Mouse (Mus musculus): ENCODE measurements around the gene Gabbr2.

Gabbr2 gene

GRCm38 (mm10) chr4:46710018-46710417 is 281.7 kb downstream of the Gabbr2 start:
- DNase-seq (ENCODE audit: low spot score): no peak

- DNase-seq (ENCODE audit: low spot score): no peak
These were observed 282.2 kb downstream of the Gabbr2 start for GRCm38 (mm10) chr4:46709492-46709891.

DNA sequence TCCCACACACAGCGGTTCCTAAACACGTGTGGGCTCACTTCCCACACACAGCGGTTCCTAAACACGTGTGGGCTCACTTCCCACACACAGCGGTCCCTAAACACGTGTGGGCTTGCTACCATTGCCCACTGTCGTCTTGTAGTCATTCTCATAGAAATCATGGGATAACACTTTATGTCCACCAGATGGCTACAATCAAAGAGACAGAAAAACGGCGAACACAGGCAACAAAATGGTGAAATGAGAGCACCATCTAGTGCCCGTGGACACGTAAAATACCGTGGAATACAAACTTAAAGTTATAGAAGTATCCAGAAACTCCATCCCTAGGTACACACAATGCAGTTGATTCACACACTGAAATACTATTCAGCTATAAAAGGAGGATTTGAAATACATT is 285.9 kb downstream of the Gabbr2 start:
- no peak for DNase-seq (ENCODE audit: low spot score)

DNA sequence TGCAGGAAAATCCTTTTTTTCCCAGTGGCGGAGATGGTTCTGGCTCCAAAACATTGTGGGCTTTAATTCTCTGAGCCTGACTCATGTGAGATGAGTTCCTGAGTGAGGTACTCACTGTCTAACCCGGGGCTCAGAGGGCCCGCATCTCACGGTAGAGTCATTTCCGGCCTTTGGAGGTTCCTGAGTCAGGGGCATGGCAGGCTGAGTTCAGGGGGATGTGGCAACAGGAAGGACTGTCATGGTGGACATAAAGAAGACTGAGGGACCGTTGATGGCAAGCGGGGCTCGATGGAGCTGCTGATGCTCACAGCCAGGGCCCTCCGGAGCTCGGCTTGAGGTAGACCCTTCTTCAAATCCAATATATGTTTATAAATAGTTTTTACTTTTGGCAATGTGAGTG is 288.5 kb downstream of the Gabbr2 start:
- no peak for DNase-seq (ENCODE audit: low spot score)

- no peak for DNase-seq (ENCODE audit: low spot score)
These were observed 291.4 kb downstream of the Gabbr2 start for GRCm38 (mm10) chr4:46700223-46700651.

DNA sequence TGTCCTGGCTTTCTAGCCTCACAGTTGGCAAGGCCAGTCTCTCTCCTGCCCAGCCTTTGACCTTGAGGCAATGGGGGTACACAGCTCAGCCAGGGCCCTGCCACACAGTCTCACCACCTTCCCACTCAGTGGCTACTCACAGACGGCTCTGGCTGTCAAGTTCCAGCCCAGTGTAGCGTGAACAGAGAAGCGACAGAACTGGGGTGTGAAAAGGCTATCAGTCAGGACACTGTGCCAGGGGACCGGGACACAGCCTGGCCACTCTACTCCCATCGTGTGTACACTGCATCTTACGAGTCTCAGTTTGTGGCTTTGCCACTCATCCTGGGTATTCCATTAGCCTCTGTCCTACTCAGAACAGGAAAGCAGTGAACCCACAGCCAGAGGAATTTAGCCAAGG is 295.2 kb downstream of the Gabbr2 start:
- DNase-seq (ENCODE audit: low spot score): no peak

GRCm38 (mm10) chr4:46690565-46690964 is 301.1 kb downstream of the Gabbr2 start:
- DNase-seq (ENCODE audit: low spot score): no peak

- DNase-seq (ENCODE audit: low spot score): no peak
These were observed 301.7 kb downstream of the Gabbr2 start for GRCm38 (mm10) chr4:46690023-46690420.

GRCm38 (mm10) chr4:46689397-46690022 is 302.2 kb downstream of the Gabbr2 start:
- DNase-seq (ENCODE audit: low spot score): peak; percentile 68

DNA sequence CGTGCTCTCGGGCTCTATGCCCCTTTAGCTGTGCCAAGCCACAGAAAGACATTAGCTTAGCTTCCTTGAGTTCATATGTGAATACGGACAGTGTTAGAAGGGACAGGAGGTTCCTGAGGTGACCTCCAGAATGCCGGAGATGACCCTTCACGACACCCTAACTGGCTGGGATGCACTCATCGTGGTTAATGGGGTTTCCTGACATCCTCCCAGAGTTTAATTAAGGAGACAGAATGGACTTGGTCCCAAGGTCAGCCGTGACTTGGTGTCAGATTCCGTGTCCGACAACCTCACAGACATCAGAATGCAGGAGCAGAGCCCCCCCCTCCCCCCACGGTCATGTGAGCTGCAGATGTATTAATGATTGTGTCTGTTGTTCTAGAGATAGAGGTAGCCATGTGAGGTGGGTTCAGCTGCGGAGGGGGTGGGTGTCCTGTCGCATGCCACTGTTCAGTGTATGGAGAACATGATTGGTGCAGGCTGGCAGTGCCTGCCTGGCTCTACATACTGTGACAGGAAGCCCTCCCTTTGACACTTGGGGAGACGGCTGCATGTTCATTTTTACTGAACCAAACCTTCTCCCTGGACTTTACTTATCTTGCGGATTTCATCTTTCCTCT is 303.4 kb downstream of the Gabbr2 start:
- DNase-seq (ENCODE audit: low spot score): no peak

- peak; percentile 61 for DNase-seq (ENCODE audit: low spot score)
These were observed 307.5 kb downstream of the Gabbr2 start for GRCm38 (mm10) chr4:46684160-46684559.

DNA sequence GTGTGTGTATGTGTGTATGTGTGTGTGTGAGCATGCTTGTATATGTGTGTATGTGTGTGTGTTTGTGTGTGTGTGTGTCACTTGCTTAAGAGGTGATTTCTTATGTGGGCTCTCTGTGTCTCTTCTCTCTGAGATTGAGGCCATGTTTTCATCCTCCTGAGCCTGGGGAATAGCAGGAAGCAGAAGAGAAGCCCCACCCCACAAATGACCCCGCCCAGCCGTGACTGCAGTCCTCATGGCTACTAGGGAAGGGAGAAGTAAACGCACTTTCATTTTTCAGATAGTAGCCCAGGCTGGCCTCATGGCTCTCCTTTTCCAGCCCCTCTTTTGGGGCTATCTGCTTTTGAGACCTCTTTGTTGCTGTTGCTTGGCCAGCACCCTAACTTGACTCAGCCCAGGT is 315.0 kb downstream of the Gabbr2 start:
- DNase-seq (ENCODE audit: low spot score): no peak

- DNase-seq (ENCODE audit: low spot score): no peak
These were observed 315.7 kb downstream of the Gabbr2 start for GRCm38 (mm10) chr4:46675992-46676391.

GRCm38 (mm10) chr4:46675272-46675785 is 316.3 kb downstream of the Gabbr2 start:
- DNase-seq (ENCODE audit: low spot score): no peak

- no peak for DNase-seq (ENCODE audit: low spot score)
These were observed 323.1 kb downstream of the Gabbr2 start for GRCm38 (mm10) chr4:46668620-46669019.

DNA sequence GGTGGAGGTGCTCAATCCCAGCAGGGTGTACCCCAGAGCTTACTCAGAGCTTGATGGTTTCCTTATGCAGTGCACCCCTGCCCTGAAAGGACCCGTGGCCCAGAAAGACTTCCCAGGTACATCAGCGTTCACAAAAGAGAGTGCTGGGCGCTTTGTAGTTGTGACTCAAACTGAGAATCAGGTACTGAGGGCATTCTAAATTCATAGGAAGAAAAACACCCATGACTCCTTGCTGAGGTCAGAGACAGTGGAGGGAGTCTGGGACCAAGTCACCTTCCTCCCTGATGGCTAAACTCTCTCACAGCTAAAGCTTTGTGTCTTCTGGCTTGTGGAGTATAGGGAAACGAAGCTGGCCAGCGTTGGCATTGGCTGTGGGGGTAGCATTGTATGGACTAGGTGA is 325.3 kb downstream of the Gabbr2 start:
- no peak for DNase-seq (ENCODE audit: low spot score)

GRCm38 (mm10) chr4:46665371-46665774 is 326.3 kb downstream of the Gabbr2 start:
- no peak for DNase-seq (ENCODE audit: low spot score)

DNA sequence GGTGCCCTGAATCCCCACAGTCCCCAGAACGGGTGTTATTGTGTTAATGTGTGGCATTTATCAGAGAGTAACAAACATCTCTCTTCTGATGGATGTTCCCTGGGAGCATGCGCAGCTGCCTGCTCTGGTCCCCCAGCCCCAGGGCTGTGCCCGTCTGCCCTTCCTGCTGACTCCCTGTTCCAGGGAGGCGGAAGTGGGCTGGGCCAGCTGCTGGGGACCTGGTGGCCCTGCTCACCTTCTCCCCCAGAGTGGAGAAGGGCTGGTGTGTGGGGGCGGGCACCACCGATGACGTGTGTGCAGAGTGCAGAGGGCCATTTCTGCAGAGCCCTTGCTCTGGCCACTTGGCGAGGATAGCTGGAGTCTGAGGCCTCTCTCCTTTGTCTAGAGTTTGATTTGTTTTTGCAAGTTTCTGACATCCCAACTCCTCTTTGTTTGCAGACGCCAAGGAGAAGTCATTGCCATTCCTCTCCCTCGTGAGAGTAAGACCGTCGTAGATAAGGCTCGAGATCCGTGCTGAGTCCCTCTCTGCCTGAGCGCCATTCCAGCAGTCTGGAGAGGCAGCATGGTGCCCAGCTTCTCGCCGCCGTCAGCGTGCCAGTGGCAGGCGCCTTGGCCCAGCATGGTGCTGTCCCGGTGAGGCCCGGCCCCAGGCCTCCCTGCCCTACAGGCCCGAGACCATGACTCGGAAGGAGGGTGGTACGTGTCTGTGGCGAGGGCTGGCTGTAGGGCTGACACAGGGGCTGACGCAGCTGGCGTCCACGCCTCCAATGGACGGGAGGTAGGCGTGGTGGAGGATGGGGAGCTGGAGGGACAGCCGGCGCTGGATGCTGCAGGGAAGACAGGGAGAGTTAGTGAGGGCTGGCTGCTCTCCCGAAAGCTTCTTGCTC is 327.3 kb downstream of the Gabbr2 start:
- no peak for DNase-seq (ENCODE audit: low spot score)

DNA sequence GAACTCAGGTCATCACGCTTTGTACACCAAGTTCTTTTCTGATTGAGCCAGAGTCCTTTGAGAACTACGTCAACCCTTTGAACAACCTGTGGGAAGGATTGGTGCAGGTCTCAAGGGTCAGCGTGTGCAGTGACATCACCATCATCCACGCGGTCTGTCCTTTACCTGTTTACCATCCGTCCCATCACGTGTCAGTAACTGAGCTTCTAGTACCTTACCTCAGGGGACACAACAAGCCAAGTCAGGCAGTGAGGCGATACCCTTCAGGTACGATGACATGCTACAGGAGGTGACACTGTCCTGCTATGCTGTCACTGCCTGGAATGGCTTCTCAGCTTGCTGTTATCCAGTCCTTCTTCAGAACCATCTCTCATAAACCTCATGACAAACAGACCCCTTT is 330.2 kb downstream of the Gabbr2 start:
- DNase-seq (ENCODE audit: low spot score): no peak

DNA sequence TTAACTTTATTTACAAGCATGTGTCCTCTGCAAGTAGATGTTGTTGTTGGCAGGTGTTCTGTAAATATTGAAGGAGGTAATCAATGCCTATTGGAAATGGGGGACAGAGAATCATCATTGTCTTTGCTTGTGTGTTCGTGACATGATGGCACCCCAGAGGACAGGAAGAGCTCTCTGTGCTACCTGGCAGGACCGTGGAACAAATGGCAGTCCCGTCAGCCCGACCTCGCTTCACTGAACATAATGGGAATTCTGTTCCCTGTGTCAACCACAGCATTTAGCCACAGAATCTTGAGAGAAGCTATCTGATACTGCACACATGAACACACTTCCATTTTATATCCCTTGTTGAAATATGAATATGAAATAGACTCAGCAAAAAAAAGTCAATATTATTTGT is 332.7 kb downstream of the Gabbr2 start:
- no peak for DNase-seq (ENCODE audit: low spot score)

- peak; percentile 74 for DNase-seq (ENCODE audit: low spot score)
These were observed 334.6 kb downstream of the Gabbr2 start for GRCm38 (mm10) chr4:46657116-46657515.

DNA sequence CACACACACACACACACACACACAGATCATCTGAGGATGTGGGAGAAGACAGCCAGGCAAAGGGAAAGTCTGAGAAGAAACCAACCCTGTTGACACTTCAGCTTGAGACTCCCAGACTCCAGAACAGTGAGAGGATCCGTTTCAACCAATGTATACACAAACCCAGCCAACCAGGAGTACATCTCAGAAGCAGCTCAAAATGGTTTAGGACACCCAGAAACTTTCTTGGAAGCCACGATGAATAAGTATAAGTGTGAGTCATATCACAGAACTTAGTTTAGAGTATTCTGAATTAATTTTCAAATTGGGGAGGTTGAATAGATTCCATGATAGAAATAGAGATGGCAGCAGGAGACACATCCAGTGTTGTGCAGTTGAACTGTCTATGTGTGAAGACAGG is 335.7 kb downstream of the Gabbr2 start:
- no peak for DNase-seq (ENCODE audit: low spot score)

DNA sequence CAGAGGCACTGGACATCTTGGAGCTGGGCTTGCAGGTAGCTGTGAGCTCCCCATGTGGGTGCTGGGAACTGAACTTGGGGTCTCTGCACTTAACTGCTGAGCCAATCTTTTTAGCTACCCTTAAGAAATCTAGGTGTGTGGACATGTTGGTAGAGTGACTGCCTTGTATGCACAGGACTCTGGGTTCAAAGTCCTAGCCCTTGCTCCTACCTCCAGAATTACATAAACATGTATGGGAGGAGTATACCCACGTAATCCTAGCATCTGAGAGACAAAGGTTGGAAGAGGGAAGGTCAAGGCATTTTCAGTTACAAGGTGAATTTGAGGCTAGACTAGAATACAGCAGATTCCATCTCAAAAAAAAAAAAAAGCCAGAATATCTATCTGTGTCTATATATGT is 336.4 kb downstream of the Gabbr2 start:
- no peak for DNase-seq (ENCODE audit: low spot score)

Measured in adipocyte (in vitro differentiated cells).